Mouse (Mus musculus) retina, postnatal 7 days (tissue): ENCODE measurements around the gene Olfr1148.

ENCODE experiments used
- DNase-seq: peaks from one replicate; pipeline ENCODE4 v3.0.0-alpha.2; 2012; ENCODE audit warnings: low read depth, low spot score

Olfr1148 gene

DNA sequence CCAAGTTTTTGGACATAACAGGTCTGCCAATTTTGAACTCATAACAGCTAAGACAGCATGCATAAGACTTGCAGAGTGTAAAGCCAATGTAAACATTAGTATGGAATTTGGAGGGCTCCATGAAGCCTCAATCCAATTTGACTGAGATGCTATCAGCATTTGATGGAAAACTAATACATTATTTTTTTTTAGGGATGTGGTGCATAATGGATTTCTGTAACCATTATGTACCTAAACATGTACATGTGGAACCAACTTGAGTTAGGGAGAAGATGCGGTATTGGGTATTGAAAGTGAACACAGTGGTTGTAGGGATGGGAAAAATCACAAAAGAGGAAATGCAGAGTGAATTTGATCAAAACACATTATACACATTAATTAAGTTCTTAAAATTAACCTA, at the start of gene Olfr1148:
TSS of gene Olfr1148 (plus strand) at position 301 of the 400 bp plus-strand sequence.
- no peak for DNase-seq

- DNase-seq: no peak
These were observed 30.0 kb upstream of the Olfr1148 start, which contains the start of gene Olfr1143 for GRCm38 (mm10) chr2:87800292-87800691. Gene Olfr1143 (plus strand): TSS chr2:87800592.

- DNase-seq: no peak
These were observed 20.8 kb upstream of the Olfr1148 start, which contains the start of gene Olfr1145 for GRCm38 (mm10) chr2:87809522-87809921. Gene Olfr1145 (plus strand): TSS chr2:87809822.

DNA sequence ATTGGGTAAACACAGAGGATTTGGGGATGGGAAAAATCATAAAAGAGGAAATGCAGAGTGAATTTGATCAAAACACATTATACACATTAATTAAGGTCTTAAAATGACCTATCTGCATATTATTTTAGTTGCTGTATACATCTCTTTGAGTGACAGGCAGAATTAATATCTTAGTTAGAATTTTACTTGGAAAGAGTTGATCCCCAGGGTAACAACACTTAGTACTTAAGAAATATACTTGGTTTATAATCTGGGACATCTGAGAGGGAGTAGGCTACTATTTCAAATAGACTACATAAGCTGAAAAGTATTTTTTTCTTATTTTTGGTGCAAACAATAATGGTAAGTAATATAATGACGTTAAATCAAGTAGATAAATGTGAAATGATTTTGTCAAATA, 13.4 kb downstream of the Olfr1148 start, which contains the start of gene Olfr1150-ps1:
TSS of gene Olfr1150-ps1 (plus strand) at position 301 of the 400 bp plus-strand sequence.
- DNase-seq: no peak

DNA sequence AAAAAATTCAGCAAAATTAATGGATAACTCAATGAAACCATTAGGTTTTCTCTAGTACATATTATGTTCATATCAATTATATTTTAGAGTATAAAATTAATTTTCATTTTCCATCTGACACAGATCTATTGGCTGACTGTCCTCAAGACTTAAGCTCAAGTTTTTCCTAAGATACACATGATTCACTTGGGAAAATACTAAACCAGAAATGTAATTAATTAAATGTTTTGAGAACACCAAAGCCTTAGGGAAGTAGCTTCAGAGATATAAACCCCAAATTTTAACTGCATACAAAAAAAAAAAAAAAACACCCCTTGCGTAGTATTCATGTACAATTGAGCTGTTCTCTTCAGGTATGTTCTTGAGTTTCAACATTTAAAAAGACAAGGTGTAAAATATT, 25.2 kb downstream of the Olfr1148 start, which contains the start of gene Olfr1151:
TSS of gene Olfr1151 (plus strand) at position 301 of the 400 bp plus-strand sequence.
- no peak for DNase-seq

DNA sequence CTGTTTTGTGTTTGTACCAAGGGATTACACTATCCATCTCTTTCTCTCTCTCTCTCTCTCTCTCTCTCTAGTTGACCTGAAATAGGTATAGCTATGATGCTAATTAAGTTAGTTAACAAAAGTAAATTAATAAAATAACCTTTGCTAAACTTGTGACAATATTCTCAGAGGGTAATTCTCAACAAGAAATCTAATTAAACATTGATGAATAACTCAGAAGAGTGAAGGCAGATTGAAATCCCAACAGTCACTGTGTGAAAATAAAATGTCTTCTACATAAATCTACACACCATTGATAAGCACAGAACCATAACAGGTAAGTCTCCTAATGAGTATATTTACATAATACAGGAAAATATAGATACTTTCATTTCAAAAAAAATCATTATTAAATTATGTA, 35.9 kb downstream of the Olfr1148 start, which contains the start of gene Olfr1152:
TSS of gene Olfr1152 (plus strand) at position 301 of the 400 bp plus-strand sequence.
- DNase-seq: no peak
